Mouse (Mus musculus) liver, adult 2 months (tissue): ENCODE measurements around the gene Fsip1. TPM values are rescaled to one million over a fixed set of nuclear protein-coding genes. Genes with fewer than 3 reads are reported as not detected.

Experiments used
- DNase-seq: peaks from one replicate; pipeline ENCODE4 v3.0.0-alpha.2; 2011; ENCODE audit warnings: low read depth, low spot score; ENCODE audit errors: extremely low read depth
- H3K27ac ChIP-seq: fragments of 200-500 bp; replicated peaks from 2 replicates; pipeline ENCODE4 v1.5.1; 2012; ENCODE audit warnings: low read depth, mild to moderate bottlenecking, control low read depth, inconsistent platforms, low read length; ENCODE audit not compliant: insufficient read depth
- H3K27me3 ChIP-seq: fragments of 200-500 bp; 2 replicates; pipeline ENCODE4 v1.6.1; 2012; ENCODE audit warnings: mild to moderate bottlenecking, moderate library complexity, low read length, inconsistent platforms; ENCODE audit not compliant: control insufficient read depth, insufficient read depth
- H3K36me3 ChIP-seq: fragments of 200-500 bp; 2 replicates; pipeline ENCODE4 v1.6.1; 2012; ENCODE audit warnings: low read length, inconsistent platforms; ENCODE audit not compliant: control insufficient read depth, insufficient read depth
- H3K4me1 ChIP-seq: fragments of 200-500 bp; 2 replicates; pipeline ENCODE4 v1.6.1; 2011; ENCODE audit warnings: low read length; ENCODE audit not compliant: control insufficient read depth, insufficient read depth
- H3K4me3 ChIP-seq: fragments of 200-500 bp; 2 replicates; pipeline ENCODE4 v1.5.1; 2011; ENCODE audit warnings: low read depth, mild to moderate bottlenecking, control low read depth, low read length, moderate library complexity; ENCODE audit not compliant: insufficient read depth
- H3K79me2 ChIP-seq: fragments of 200-500 bp; 2 replicates; pipeline ENCODE4 v1.6.1; 2012; ENCODE audit warnings: inconsistent platforms, mild to moderate bottlenecking, low read length, moderate library complexity; ENCODE audit not compliant: control insufficient read depth, insufficient read depth
- H3K9ac ChIP-seq: fragments of 200-500 bp; 2 replicates; pipeline ENCODE4 v1.6.1; 2012; ENCODE audit warnings: low read depth, mild to moderate bottlenecking, control low read depth, inconsistent platforms, low read length
- CTCF ChIP-seq: fragments of 200-500 bp; IDR thresholded peaks from 2 replicates; pipeline ENCODE4 v1.5.1; 2011; ENCODE audit warnings: low read depth, low read length, control low read depth
- POLR2A ChIP-seq: fragments of 200-500 bp; IDR thresholded peaks from 2 replicates; pipeline ENCODE4 v1.6.1; 2011; ENCODE audit warnings: low read length, control low read depth; ENCODE audit not compliant: insufficient read depth; ENCODE audit errors: extremely low read depth
- WGBS: fragments of 180-500 bp; shearing (Covaris S2); methylation state at CpG from one replicate; pipeline ENCODE4 v1.1.7; 2018; 5-methylcytosine and 5-hydroxymethylcytosine counted together
- polyA plus RNA-seq: library from polyadenylated mRNA; depleted of rRNA; stranded (reverse); fragments of >200 nt; gene quantifications from 2 replicates; pipeline ENCODE4 v1.2.3, GENCODE M21; 2012
- total RNA-seq: library from RNA; depleted of rRNA; stranded (reverse); fragments of >200 nt; gene quantifications from 2 replicates; pipeline ENCODE4 v1.2.3, GENCODE M21; 2014

The Fsip1 gene
- total and polyA plus RNA-seq, 2 experiments: 0.05 to 0.09 TPM

GRCm38 (mm10) chr2:118248966-118249365 is 7.8 kb downstream of the Fsip1 start:
- no peak overlapping the region for H3K9ac ChIP-seq
- no peaks in the 10 kb centered on the region for H3K36me3 ChIP-seq
- no peaks in the 10 kb centered on the region for H3K4me1 ChIP-seq
- no peak overlapping the region for H3K4me3 ChIP-seq
- DNase-seq: no peak
- H3K27ac ChIP-seq: no peak overlapping the region
- TF ChIP-seq CTCF: no peak
- no peak for TF ChIP-seq POLR2A
- no peaks in the 10 kb centered on the region for H3K27me3 ChIP-seq
- 76% methylated on average over 12 of the region's 12 CpGs for WGBS
- H3K79me2 ChIP-seq: no peaks in the 10 kb centered on the region

GRCm38 (mm10) chr2:118248016-118248415 is 8.8 kb downstream of the Fsip1 start:
- no peak overlapping the region for H3K27ac ChIP-seq
- no peaks in the 10 kb centered on the region for H3K27me3 ChIP-seq
- no peaks in the 10 kb centered on the region for H3K36me3 ChIP-seq
- DNase-seq: peak; percentile 19
- H3K79me2 ChIP-seq: no peaks in the 10 kb centered on the region
- no peak for TF ChIP-seq POLR2A
- no peak for TF ChIP-seq CTCF
- no peak overlapping the region for H3K4me3 ChIP-seq
- no peak overlapping the region for H3K9ac ChIP-seq
- H3K4me1 ChIP-seq: no peaks in the 10 kb centered on the region
- 28% methylated on average over 2 of the region's 2 CpGs for WGBS

GRCm38 (mm10) chr2:118245914-118246313 is 10.9 kb downstream of the Fsip1 start:
- Histone ChIP-seq H3K27ac (no peak overlapping the region), H3K27me3 (no peaks in the 10 kb centered on the region), H3K4me3 (no peak overlapping the region), H3K9ac (no peak overlapping the region), H3K4me1 (no peaks in the 10 kb centered on the region), H3K36me3 (no peaks in the 10 kb centered on the region), H3K79me2 (no peaks in the 10 kb centered on the region)
- DNase-seq: peak; percentile 59
- TF ChIP-seq CTCF (peak; percentile 75), POLR2A (no peak)
- 12% methylated on average over 10 of the region's 10 CpGs for WGBS

- H3K4me1 ChIP-seq: no peaks in the 10 kb centered on the region
- TF ChIP-seq POLR2A (no peak), CTCF (no peak)
- DNase-seq: no peak
- H3K9ac ChIP-seq: no peak overlapping the region
- no peaks in the 10 kb centered on the region for H3K36me3 ChIP-seq
- H3K4me3 ChIP-seq: no peak overlapping the region
- H3K79me2 ChIP-seq: no peaks in the 10 kb centered on the region
- no peak overlapping the region for H3K27ac ChIP-seq
- WGBS: 87% methylated on average over 7 of the region's 7 CpGs
- H3K27me3 ChIP-seq: no peaks in the 10 kb centered on the region
Measured at GRCm38 (mm10) chr2:118236196-118236595, 20.6 kb downstream of the Fsip1 start.

GRCm38 (mm10) chr2:118235614-118236013 is 21.2 kb downstream of the Fsip1 start:
- WGBS: 86% methylated on average over 3 of the region's 3 CpGs
- no peak for DNase-seq
- TF ChIP-seq CTCF (no peak), POLR2A (no peak)
- Histone ChIP-seq H3K4me3 (no peak overlapping the region), H3K36me3 (no peaks in the 10 kb centered on the region), H3K4me1 (no peaks in the 10 kb centered on the region), H3K9ac (no peak overlapping the region), H3K27me3 (no peaks in the 10 kb centered on the region), H3K79me2 (no peaks in the 10 kb centered on the region), H3K27ac (no peak overlapping the region)

GRCm38 (mm10) chr2:118230544-118230943 is 26.2 kb downstream of the Fsip1 start:
- H3K27me3 ChIP-seq: no peaks in the 10 kb centered on the region
- no peak overlapping the region for H3K9ac ChIP-seq
- no peak overlapping the region for H3K27ac ChIP-seq
- no peak overlapping the region for H3K4me3 ChIP-seq
- H3K36me3 ChIP-seq: no peaks in the 10 kb centered on the region
- H3K79me2 ChIP-seq: no peaks in the 10 kb centered on the region
- no peak for DNase-seq
- TF ChIP-seq POLR2A (no peak), CTCF (no peak)
- no peaks in the 10 kb centered on the region for H3K4me1 ChIP-seq
- 73% methylated on average over 3 of the region's 3 CpGs for WGBS
